Mouse (Mus musculus): Measurements from ENCODE around the gene Rbm19.

- TF ChIP-seq CTCF (IDR thresholded peaks at IDR 0.05; ENCODE audit: insufficient read depth, low read length) (no peak), POLR2A (IDR thresholded peaks at IDR 0.05; ENCODE audit: borderline replicate concordance, extremely low read depth, low read depth, low read length) (no peak)
These were observed 83.6 kb downstream of the Rbm19 start for GRCm38 (mm10) chr5:120199865-120200264.
